Mouse (Mus musculus) limb, embryonic 15.5 days (tissue): ENCODE results near the gene Cct3. TPM values are rescaled to one million over a fixed set of nuclear protein-coding genes. Genes with fewer than 3 reads are reported as not detected.

Experiments used
- ATAC-seq: fragments of 200-750 bp; cut with Nextera tagmentation; 2 replicates; pipeline ENCODE4 v1.8.0; 2017; ENCODE audit warnings: low read depth, moderate TSS enrichment; ENCODE audit not compliant: insufficient number of reproducible peaks, low FRiP score, low TSS enrichment
- H3K27ac ChIP-seq: fragments of 300-500 bp; sonication (generic); 2 replicates; pipeline ENCODE4 v1.5.1; 2015; ENCODE audit warnings: moderate library complexity, mild to moderate bottlenecking, inconsistent platforms
- H3K27me3 ChIP-seq: fragments of 300-500 bp; sonication (generic); 2 replicates; pipeline ENCODE4 v1.6.1; 2015; ENCODE audit warnings: inconsistent platforms
- H3K36me3 ChIP-seq: fragments of 300-500 bp; sonication (generic); 2 replicates; pipeline ENCODE4 v1.6.1; 2015; ENCODE audit warnings: inconsistent platforms
- H3K4me1 ChIP-seq: fragments of 300-500 bp; sonication (generic); 2 replicates; pipeline ENCODE4 v1.6.1; 2015; ENCODE audit warnings: inconsistent platforms
- H3K4me2 ChIP-seq: fragments of 300-500 bp; sonication (generic); 2 replicates; pipeline ENCODE4 v1.6.1; 2015; ENCODE audit warnings: mild to moderate bottlenecking, inconsistent platforms
- H3K4me3 ChIP-seq: fragments of 300-500 bp; sonication (generic); 2 replicates; pipeline ENCODE4 v1.5.1; 2015; ENCODE audit warnings: mild to moderate bottlenecking, inconsistent platforms
- H3K9ac ChIP-seq: fragments of 300-500 bp; sonication (generic); 2 replicates; pipeline ENCODE4 v1.6.1; 2015; ENCODE audit warnings: inconsistent platforms
- H3K9me3 ChIP-seq: fragments of 300-500 bp; sonication (generic); 2 replicates; pipeline ENCODE4 v1.6.1; 2016; ENCODE audit warnings: inconsistent platforms
- WGBS: fragments of 180-500 bp; shearing (Covaris S2); methylation state at CpG from one replicate; pipeline ENCODE4 v1.1.7; 2015; 5-methylcytosine and 5-hydroxymethylcytosine counted together
- polyA plus RNA-seq: library from polyadenylated mRNA; unstranded; fragments of >200 nt; fragmentation: Nextera tagmentation; extraction: Ambion mirVana; gene quantifications from 2 replicates; pipeline ENCODE4 v1.2.1, GENCODE M21; 2015

Gene Cct3
- polyA plus RNA-seq, 1 experiment from 2014 or later: 440 TPM

GRCm38 (mm10) chr3:88296110-88296560 is 781 bp upstream of the Cct3 start:
- Histone ChIP-seq H3K9ac (peak overlapping the region; percentile 54), H3K27me3 (no peaks in the 10 kb centered on the region), H3K9me3 (no peaks in the 10 kb centered on the region), H3K4me2 (peak overlapping the region; percentile 56), H3K36me3 (peaks cover 19% of the 10 kb centered on the region), H3K4me3 (peak overlapping the region; percentile 70), H3K4me1 (peaks cover 11% of the 10 kb centered on the region), H3K27ac (peak overlapping the region; percentile 94)
- ATAC-seq: no peak
- 2% methylated on average over 12 of the region's 12 CpGs for WGBS

GRCm38 (mm10) chr3:88297321-88297851 is 470 bp downstream of the Cct3 start:
- H3K27me3 ChIP-seq: no peaks in the 10 kb centered on the region
- H3K9me3 ChIP-seq: no peaks in the 10 kb centered on the region
- H3K27ac ChIP-seq: peak overlapping the region; percentile 93
- under 1% methylated on average over 30 of the region's 30 CpGs for WGBS
- peak overlapping the region; percentile 70 for H3K4me3 ChIP-seq
- ATAC-seq: no peak
- peaks cover 11% of the 10 kb centered on the region for H3K4me1 ChIP-seq
- H3K36me3 ChIP-seq: peaks cover 31% of the 10 kb centered on the region
- peak overlapping the region; percentile 64 for H3K4me2 ChIP-seq
- peak overlapping the region; percentile 80 for H3K9ac ChIP-seq

GRCm38 (mm10) chr3:88299172-88299571 is 2.3 kb downstream of the Cct3 start:
- WGBS: 85% methylated on average over 1 of the region's 1 CpGs
- no peaks in the 10 kb centered on the region for H3K27me3 ChIP-seq
- H3K4me1 ChIP-seq: peaks cover 11% of the 10 kb centered on the region
- H3K9me3 ChIP-seq: no peaks in the 10 kb centered on the region
- H3K9ac ChIP-seq: no peak overlapping the region
- no peak overlapping the region for H3K4me3 ChIP-seq
- no peak for ATAC-seq
- H3K36me3 ChIP-seq: peaks cover 47% of the 10 kb centered on the region
- H3K4me2 ChIP-seq: no peak overlapping the region
- no peak overlapping the region for H3K27ac ChIP-seq

- WGBS: under 1% methylated on average over 10 of the region's 10 CpGs
- peak within 1 kb of the TSS; percentile 69 for H3K4me3 ChIP-seq
- peaks cover 54% of the 10 kb centered on the region for H3K36me3 ChIP-seq
- no peaks in the 10 kb centered on the region for H3K27me3 ChIP-seq
- H3K4me1 ChIP-seq: peaks cover 14% of the 10 kb centered on the region
- H3K9ac ChIP-seq: peak within 1 kb of the TSS; percentile 63
- 0 out of 2 replicates have a peak within 1 kb of the TSS, but pooled peaks have one; percentile 48 for H3K27ac ChIP-seq
- ATAC-seq: peak; percentile 49; the same call in 1 of the 2 replicates
- peak within 1 kb of the TSS; percentile 75 for H3K4me2 ChIP-seq
- H3K9me3 ChIP-seq: no peaks in the 10 kb centered on the region
Measured at GRCm38 (mm10) chr3:88324951-88325405, 28.1 kb downstream of the Cct3 start, which contains the start of gene Glmp. Gene Glmp, plus strand, starts transcription at chr3:88325023.

- Histone ChIP-seq H3K9me3 (no peaks in the 10 kb centered on the region), H3K27me3 (no peaks in the 10 kb centered on the region), H3K9ac (no peak overlapping the region), H3K36me3 (peaks cover 33% of the 10 kb centered on the region), H3K4me1 (peaks cover 14% of the 10 kb centered on the region), H3K27ac (no peak overlapping the region), H3K4me2 (no peak overlapping the region), H3K4me3 (no peak overlapping the region)
- 50% methylated on average over 5 of the region's 5 CpGs for WGBS
- no peak for ATAC-seq
Measured at GRCm38 (mm10) chr3:88328956-88329355, 32.0 kb downstream of the Cct3 start.

GRCm38 (mm10) chr3:88331282-88331681 is 34.4 kb downstream of the Cct3 start:
- no peak for ATAC-seq
- no peak overlapping the region for H3K4me2 ChIP-seq
- no peak overlapping the region for H3K27ac ChIP-seq
- H3K4me3 ChIP-seq: no peak overlapping the region
- H3K27me3 ChIP-seq: no peaks in the 10 kb centered on the region
- H3K36me3 ChIP-seq: peaks cover 33% of the 10 kb centered on the region
- peaks cover 15% of the 10 kb centered on the region for H3K4me1 ChIP-seq
- H3K9me3 ChIP-seq: no peaks in the 10 kb centered on the region
- no peak overlapping the region for H3K9ac ChIP-seq
- WGBS: 32% methylated on average over 2 of the region's 2 CpGs

- Histone ChIP-seq H3K4me2 (peak overlapping the region; percentile 12; the same call in 1 of the 2 replicates), H3K4me1 (peaks cover 28% of the 10 kb centered on the region), H3K4me3 (peak overlapping the region; percentile 27)
Measured at GRCm38 (mm10) chr3:88334029-88334658, 37.2 kb downstream of the Cct3 start.

GRCm38 (mm10) chr3:88334902-88335435 is 38.1 kb downstream of the Cct3 start:
- Histone ChIP-seq H3K4me1 (peaks cover 28% of the 10 kb centered on the region), H3K4me2 (peak overlapping the region; percentile 66), H3K9ac (peak overlapping the region; percentile 64), H3K9me3 (no peaks in the 10 kb centered on the region), H3K36me3 (0 out of 2 replicates have a peak, but pooled peaks cover 7% of the 10 kb centered on the region), H3K27ac (peak overlapping the region; percentile 96; the same call in 1 of the 2 replicates), H3K27me3 (no peaks in the 10 kb centered on the region), H3K4me3 (peak overlapping the region; percentile 85)
- no peak for ATAC-seq
- WGBS: 32% methylated on average over 3 of the region's 3 CpGs

More at GRCm38 (mm10) chr3:88334029-88334658, 37.2 kb downstream of the Cct3 start:
- no peak for ATAC-seq
- Histone ChIP-seq H3K9ac (0 out of 2 replicates have a peak overlapping the region, but pooled peaks have one; percentile 4), H3K27ac (peak overlapping the region; percentile 59), H3K36me3 (peaks cover 14% of the 10 kb centered on the region), H3K9me3 (no peaks in the 10 kb centered on the region), H3K27me3 (no peaks in the 10 kb centered on the region)
- WGBS: 45% methylated on average over 12 of the region's 12 CpGs

- Histone ChIP-seq H3K27ac (peak overlapping the region; percentile 96), H3K4me1 (peaks cover 28% of the 10 kb centered on the region), H3K4me3 (peak overlapping the region; percentile 85), H3K9ac (peak overlapping the region; percentile 64), H3K4me2 (peak overlapping the region; percentile 66), H3K27me3 (no peaks in the 10 kb centered on the region), H3K36me3 (0 out of 2 replicates have a peak, but pooled peaks cover 4% of the 10 kb centered on the region), H3K9me3 (no peaks in the 10 kb centered on the region)
- 1% methylated on average over 27 of the region's 27 CpGs for WGBS
- peak; percentile 35; the same call in 1 of the 2 replicates for ATAC-seq
Measured at GRCm38 (mm10) chr3:88335436-88336053, 38.6 kb downstream of the Cct3 start.

- peak within 1 kb of the TSS; percentile 96 for H3K27ac ChIP-seq
- no peaks in the 10 kb centered on the region for H3K36me3 ChIP-seq
- no peaks in the 10 kb centered on the region for H3K9me3 ChIP-seq
- no peaks in the 10 kb centered on the region for H3K27me3 ChIP-seq
- ATAC-seq: peak; percentile 92
- H3K9ac ChIP-seq: peak within 1 kb of the TSS; percentile 90
- H3K4me1 ChIP-seq: peaks cover 28% of the 10 kb centered on the region
- 1% methylated on average over 50 of the region's 66 CpGs for WGBS
- H3K4me2 ChIP-seq: peak within 1 kb of the TSS; percentile 66
- H3K4me3 ChIP-seq: peak within 1 kb of the TSS; percentile 85
Measured at GRCm38 (mm10) chr3:88336058-88337013, 39.4 kb downstream of the Cct3 start, which contains the start of the genes Tmem79 and Smg5. Gene Tmem79, minus strand, starts transcription at chr3:88336148. Gene Smg5, plus strand, starts transcription at chr3:88336260.
